Mouse (Mus musculus): ENCODE data around the gene Ffar3.
"Not testable (repeated sequence)": the region's sequence is repeated elsewhere in the genome, so short reads cannot be mapped to it uniquely, and the experiment has no call there.

The Ffar3 gene

GRCm38 (mm10) chr7:30842092-30842491 is 13.9 kb downstream of the Ffar3 start:
- DNase-seq, result no peak

DNA sequence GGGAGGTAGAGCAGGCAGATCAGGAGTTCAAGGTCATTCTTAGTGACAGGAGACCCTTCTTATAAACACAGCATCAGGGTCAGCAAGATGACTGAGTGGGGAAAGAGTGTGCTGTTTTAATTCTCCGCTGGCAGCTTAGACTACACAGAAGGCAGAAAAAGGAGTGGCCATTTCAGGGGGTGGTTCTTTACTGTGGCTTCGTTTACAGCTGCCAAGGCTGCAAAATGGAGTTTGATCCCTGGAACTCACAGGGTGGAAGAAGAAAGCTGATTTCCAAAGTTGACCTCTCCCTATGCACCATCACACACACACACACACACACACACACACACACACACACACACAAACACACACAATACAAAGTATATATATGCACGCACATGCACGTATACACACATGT is 14.6 kb downstream of the Ffar3 start:
- DNase-seq, result no peak

GRCm38 (mm10) chr7:30840306-30840705 is 15.7 kb downstream of the Ffar3 start:
- DNase-seq, result no peak

DNA sequence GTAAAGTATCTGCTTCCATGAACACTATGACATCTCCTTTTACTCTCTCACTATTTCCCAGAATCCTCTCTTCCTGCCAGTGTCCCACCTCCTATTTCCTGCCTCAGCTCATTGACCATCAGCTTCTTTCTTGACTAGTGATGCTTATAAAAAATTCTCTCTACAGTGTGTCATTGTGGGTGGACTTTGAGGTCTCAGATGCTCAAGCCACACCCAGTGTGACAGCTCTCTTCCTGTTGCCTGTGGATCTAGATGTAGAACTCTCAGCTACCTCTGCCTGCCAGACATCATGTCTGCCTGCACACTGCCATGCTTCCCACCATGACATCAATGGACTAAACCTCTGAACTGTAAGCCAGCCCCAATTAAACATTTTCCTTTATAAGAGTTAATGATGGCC is 18.7 kb downstream of the Ffar3 start:
- no peak for DNase-seq

DNA sequence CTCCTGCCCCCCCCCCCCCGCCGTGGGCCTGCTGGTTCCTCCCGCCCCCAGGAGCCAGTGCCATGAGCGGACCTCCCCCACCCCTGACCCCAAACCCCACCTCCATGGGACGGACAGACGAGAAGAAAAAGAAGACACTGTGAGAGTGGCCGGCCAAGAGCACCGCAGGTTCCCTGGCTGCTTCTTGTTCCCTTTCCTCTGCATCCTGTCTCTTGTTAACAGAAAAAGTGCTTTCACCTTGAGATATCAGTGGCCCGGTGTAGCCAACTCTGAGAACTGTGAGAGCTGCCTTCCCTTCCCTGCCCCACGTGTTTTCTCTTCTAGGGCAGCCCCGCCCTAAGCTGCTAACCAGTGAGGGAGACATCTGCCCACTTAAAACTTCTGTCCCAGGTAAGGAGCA is 23.3 kb downstream of the Ffar3 start:
- DNase-seq, result not testable (repeated sequence)

DNA sequence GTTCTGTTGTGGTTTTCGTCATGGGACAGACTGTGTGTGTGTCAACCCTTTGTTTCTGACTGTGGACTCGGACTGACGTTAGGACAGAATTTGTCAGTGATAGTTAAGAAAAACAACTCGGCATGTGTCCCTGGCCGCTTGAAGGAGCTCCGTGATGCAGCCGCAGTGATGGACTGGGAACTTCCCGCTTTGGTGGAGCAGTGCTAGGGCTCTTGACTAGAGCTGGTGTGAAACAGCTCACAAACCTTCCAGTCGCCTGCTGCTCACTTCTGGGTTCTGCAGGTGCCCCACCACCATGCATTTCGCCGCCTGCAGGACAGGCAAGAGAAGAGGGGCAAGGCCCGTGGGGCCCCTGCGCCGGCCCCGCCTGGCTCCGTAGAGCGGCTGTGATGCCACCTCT is 23.7 kb downstream of the Ffar3 start:
- DNase-seq, result no peak

DNA sequence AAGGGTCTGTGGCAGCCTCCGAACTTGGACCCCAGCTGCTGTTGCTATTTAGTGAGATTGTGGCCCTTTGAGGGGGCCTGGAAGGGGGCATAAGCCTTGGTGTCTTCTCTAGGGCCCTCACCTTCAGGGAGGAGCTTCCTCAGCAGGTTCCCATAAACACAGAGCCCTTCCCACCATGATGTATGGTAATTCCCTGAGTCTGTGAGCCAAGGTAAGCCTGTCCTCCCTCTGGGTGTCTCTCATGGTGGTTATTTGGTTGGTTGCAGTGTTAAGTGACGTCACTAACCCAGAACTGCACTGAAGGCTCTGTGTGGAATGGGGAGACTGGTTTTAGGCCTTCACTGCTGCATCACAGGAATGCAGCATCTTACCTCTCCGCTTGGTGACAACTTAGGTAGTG is 26.6 kb downstream of the Ffar3 start:
- no peak for DNase-seq

DNA sequence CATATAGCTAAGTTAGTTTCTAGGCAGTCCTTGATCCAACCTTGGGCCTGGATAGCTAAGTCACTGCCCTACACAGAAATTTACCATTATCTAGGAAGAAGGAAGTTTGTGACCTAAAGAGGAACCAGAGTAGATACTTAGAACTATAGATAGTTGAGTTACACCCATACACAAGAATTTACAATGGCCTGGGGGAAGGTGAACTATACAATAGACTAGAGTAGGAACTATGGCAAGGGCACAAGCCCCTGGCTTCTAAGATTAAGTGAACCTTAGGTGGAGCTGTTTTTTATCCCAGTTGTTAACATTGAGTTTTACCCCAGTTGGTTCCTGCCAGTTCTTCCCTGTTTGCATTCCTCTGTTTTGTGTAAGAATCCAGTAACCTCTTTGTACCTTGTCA is 27.1 kb downstream of the Ffar3 start:
- DNase-seq, result not testable (repeated sequence)

- no peak for DNase-seq
Measured at GRCm38 (mm10) chr7:30826660-30827059, 29.3 kb downstream of the Ffar3 start.

- DNase-seq, result no peak
Measured at GRCm38 (mm10) chr7:30824306-30824705, 31.7 kb downstream of the Ffar3 start.

GRCm38 (mm10) chr7:30823675-30824074 is 32.3 kb downstream of the Ffar3 start, which contains the start of gene Ffar2:
TSS of gene Ffar2 (minus strand) at chr7:30823775.
- DNase-seq, result no peak

GRCm38 (mm10) chr7:30821532-30821931 is 34.4 kb downstream of the Ffar3 start:
- no peak for DNase-seq

DNA sequence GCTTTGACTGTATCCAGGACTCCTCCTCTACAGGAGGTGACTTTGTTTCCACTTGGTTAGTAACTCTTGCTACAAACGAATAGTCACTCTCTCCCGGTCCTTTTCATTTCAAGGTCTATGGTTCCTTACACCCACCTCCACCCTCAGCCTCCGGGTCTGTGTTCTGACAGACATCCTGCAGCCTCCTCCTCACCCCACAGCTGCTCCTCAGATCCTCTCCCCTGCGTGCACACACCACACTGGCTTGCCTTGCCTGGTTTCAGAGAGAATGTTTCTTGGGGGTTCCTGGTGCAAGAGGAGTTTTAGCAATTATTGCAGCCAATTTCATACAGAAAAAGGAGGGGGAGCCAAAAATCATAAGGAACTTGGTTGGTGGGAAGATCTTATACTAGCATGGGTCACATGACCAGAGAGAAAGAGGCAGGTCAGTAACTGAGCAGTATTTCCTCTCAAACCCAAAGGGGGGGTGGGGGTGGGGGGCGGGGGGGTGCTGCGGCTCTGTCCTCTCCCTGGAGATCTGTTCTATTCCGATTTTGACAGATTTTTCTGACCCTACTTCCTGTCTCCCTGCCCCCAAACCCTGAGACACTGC is 35.0 kb downstream of the Ffar3 start:
- no peak for DNase-seq

DNA sequence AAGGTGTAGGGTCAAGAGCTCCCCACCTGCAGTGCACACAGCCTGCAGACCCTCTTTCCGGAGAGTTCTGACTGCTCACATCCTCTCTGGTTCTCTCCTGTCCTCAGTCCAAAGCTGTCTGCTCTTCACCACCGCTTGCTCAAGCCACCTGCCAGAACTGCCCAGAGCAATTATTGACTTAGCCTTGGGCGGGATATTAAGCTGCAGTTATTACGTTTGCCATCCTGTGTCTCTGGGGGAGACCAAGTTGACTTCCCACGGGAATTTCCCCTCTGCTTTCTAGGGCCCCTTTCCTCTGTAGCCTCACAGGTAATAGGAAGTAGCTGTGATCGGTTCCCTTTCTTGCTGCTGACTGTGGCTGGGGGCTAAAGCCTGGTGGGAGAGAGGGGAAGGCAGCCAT is 35.8 kb downstream of the Ffar3 start:
- DNase-seq, result no peak

- DNase-seq, result no peak
Measured at GRCm38 (mm10) chr7:30812291-30812807, 43.6 kb downstream of the Ffar3 start.

- DNase-seq, result no peak
Measured at GRCm38 (mm10) chr7:30811757-30812290, 44.2 kb downstream of the Ffar3 start.

GRCm38 (mm10) chr7:30810319-30810718 is 45.7 kb downstream of the Ffar3 start:
- DNase-seq, result no peak

- no peak for DNase-seq
Measured at GRCm38 (mm10) chr7:30805924-30806323, 50.1 kb downstream of the Ffar3 start.

Data from right cerebral cortex, postnatal 4 days (tissue).